Mouse (Mus musculus) heart, adult 2 months (tissue): ENCODE data around the gene Ppme1. TPM values are rescaled to one million over a fixed set of nuclear protein-coding genes. Genes with fewer than 3 reads are reported as not detected.
A peak's percentile ranks its signal among the peaks of the same experiment; 100 is the strongest.

Experiments used
- DNase-seq, 2 experiments: peaks; one replicate each; pipeline ENCODE4 v3.0.0; 2021
- H3K27ac ChIP-seq: fragments of 200-600 bp; 2 replicates; pipeline ENCODE4 v1.8.1; 2022
- H3K27me3 ChIP-seq: fragments of 200-500 bp; 2 replicates; pipeline ENCODE4 v1.6.1; 2012; ENCODE audit warnings: mild to moderate bottlenecking, low read length, inconsistent platforms, mixed read lengths; ENCODE audit not compliant: control insufficient read depth, insufficient read depth
- H3K36me3 ChIP-seq: fragments of 200-500 bp; 2 replicates; pipeline ENCODE4 v1.6.1; 2012; ENCODE audit warnings: low read length, inconsistent platforms; ENCODE audit not compliant: control insufficient read depth, insufficient read depth
- H3K4me1 ChIP-seq: fragments of 200-500 bp; 2 replicates; pipeline ENCODE4 v1.6.1; 2011; ENCODE audit warnings: low read length; ENCODE audit not compliant: control insufficient read depth, insufficient read depth
- H3K4me3 ChIP-seq: fragments of 200-600 bp; 2 replicates; pipeline ENCODE4 v1.8.1; 2022
- H3K79me2 ChIP-seq: fragments of 200-500 bp; replicated peaks from 2 replicates; pipeline ENCODE4 v1.6.1; 2012; ENCODE audit warnings: mild to moderate bottlenecking, inconsistent platforms, low read length, moderate library complexity, mixed read lengths; ENCODE audit not compliant: control insufficient read depth, insufficient read depth
- H3K9ac ChIP-seq: fragments of 200-500 bp; 2 replicates; pipeline ENCODE4 v1.6.1; 2012; ENCODE audit warnings: low read depth, mild to moderate bottlenecking, control low read depth, inconsistent platforms, low read length, mixed read lengths
- CTCF ChIP-seq: fragments of 200-600 bp; IDR thresholded peaks from 2 replicates; pipeline ENCODE4 v1.8.1; 2022; ENCODE audit warnings: antibody characterized with exemption, mild to moderate bottlenecking, moderate library complexity
- EP300 ChIP-seq: fragments of 200-500 bp; IDR thresholded peaks from 2 replicates; pipeline ENCODE4 v1.6.1; 2011; ENCODE audit warnings: low read depth, low read length, control low read depth; ENCODE audit not compliant: insufficient read depth
- POLR2A ChIP-seq: fragments of 200-500 bp; IDR thresholded peaks from 2 replicates; pipeline ENCODE4 v1.6.1; 2011; ENCODE audit warnings: mild to moderate bottlenecking, low read depth, low read length, control low read depth; ENCODE audit not compliant: insufficient read depth
- WGBS: fragments of 180-500 bp; shearing (Covaris S2); methylation state at CpG from one replicate; pipeline ENCODE4 v1.1.7; 2018; 5-methylcytosine and 5-hydroxymethylcytosine counted together
- intact Hi-C: fragments of 180-260 bp; cut with DNase I; formaldehyde crosslinking; loops from one replicate; pipeline ENCODE4 v1.15.1; 2025
- polyA plus RNA-seq: library from polyadenylated mRNA; depleted of rRNA; stranded (reverse); fragments of >200 nt; gene quantifications from 2 replicates; pipeline ENCODE4 v1.2.3, GENCODE M21; 2012; rRNA removed
- total RNA-seq, 2 experiments: library from RNA; stranded (reverse); gene quantifications; 2 replicates each; pipeline ENCODE4 v1.2.3; 2021

Gene Ppme1
- total and polyA plus RNA-seq, 3 experiments = 32.5 to 80.7 (median 35.8) TPM

GRCm38 (mm10) chr7:100281596-100281995 lies 90.5 kb downstream of the Ppme1 start:
- H3K27me3 ChIP-seq = peaks cover 3% of the 10 kb centered on the region; the same call in 1 of the 2 replicates
- TF ChIP-seq EP300 (no peak), CTCF (no peak), POLR2A (no peak)
- H3K9ac ChIP-seq = no peak overlapping the region
- H3K36me3 ChIP-seq = no peaks in the 10 kb centered on the region
- H3K79me2 ChIP-seq = no peaks in the 10 kb centered on the region
- WGBS = 48% methylated on average over 3 of the region's 3 CpGs
- no peaks in the 10 kb centered on the region for H3K4me1 ChIP-seq
- H3K27ac ChIP-seq = no peak overlapping the region
- DNase-seq = no peak
- intact Hi-C loops = loop anchor here (1.0 kb wide), 1 partner anchor 43 kb away; no protein-coding TSS in a partner anchor
- no peak overlapping the region for H3K4me3 ChIP-seq

- no peaks in the 10 kb centered on the region for H3K4me1 ChIP-seq
- no peak overlapping the region for H3K27ac ChIP-seq
- no peak overlapping the region for H3K9ac ChIP-seq
- peak in 1 of 2 experiments; percentile 15 for DNase-seq
- TF ChIP-seq POLR2A (no peak), CTCF (peak; percentile 95)
- H3K27me3 ChIP-seq = no peaks in the 10 kb centered on the region
- intact Hi-C loops = loop anchor here (2.0 kb wide), 1 partner anchor 111 kb away; no protein-coding TSS in a partner anchor
- no peaks in the 10 kb centered on the region for H3K36me3 ChIP-seq
- WGBS = 0% methylated on average over 1 of the region's 1 CpGs
- H3K79me2 ChIP-seq = no peaks in the 10 kb centered on the region
- H3K4me3 ChIP-seq = no peak overlapping the region
Observed at GRCm38 (mm10) chr7:100279803-100280202, 92.3 kb downstream of the Ppme1 start.

Other genes starting within 250 kb of the Ppme1 start
- 1 to 10 TPM; 5.7 to 6.0 TPM for gene Lipt2, start 213.0 kb downstream of the Ppme1 start, total RNA-seq
- 6.6 and 10.0 TPM in 2 replicates for gene Lipt2, start 213.0 kb downstream of the Ppme1 start, polyA plus RNA-seq
- under 1 TPM; 0.59 to 0.94 TPM for gene Kcne3, start 195.8 kb downstream of the Ppme1 start, total RNA-seq
- gene Kcne3, start 195.8 kb downstream of the Ppme1 start, polyA plus RNA-seq = 2.0 and 2.2 TPM in 2 replicates
- 1 to 10 TPM; 7.0 TPM for gene Pgm2l1, start 144.9 kb downstream of the Ppme1 start, total RNA-seq
- gene Pgm2l1, start 144.9 kb downstream of the Ppme1 start, polyA plus RNA-seq = 1.5 and 2.2 TPM in 2 replicates
- under 1 TPM; 0.16 to 0.45 TPM for gene P4ha3, start 86.8 kb downstream of the Ppme1 start, total RNA-seq
- gene P4ha3, start 86.8 kb downstream of the Ppme1 start, polyA plus RNA-seq = 0.33 and 0.38 TPM in 2 replicates
- gene C2cd3, start 74 bp downstream of the Ppme1 start, total RNA-seq = 1 to 10 TPM; 7.0 to 8.4 TPM
- 6.6 and 8.5 TPM in 2 replicates for gene C2cd3, start 74 bp downstream of the Ppme1 start, polyA plus RNA-seq
- gene Ucp3, start 100.7 kb upstream of the Ppme1 start, total RNA-seq = 10 to 100 TPM; 33.7 to 39.4 TPM
- gene Ucp3, start 100.7 kb upstream of the Ppme1 start, polyA plus RNA-seq = 39.0 and 39.1 TPM in 2 replicates
- gene Ucp2, start 121.0 kb upstream of the Ppme1 start, total RNA-seq = 100 to 1,000 TPM; 245 to 496 TPM
- gene Ucp2, start 121.0 kb upstream of the Ppme1 start, polyA plus RNA-seq = 109 and 193 TPM in 2 replicates
- gene Dnajb13, start 142.7 kb upstream of the Ppme1 start, total RNA-seq = not detected
- 0.32 and 1.2 TPM in 2 replicates for gene Dnajb13, start 142.7 kb upstream of the Ppme1 start, polyA plus RNA-seq
- gene Coa4, start 164.8 kb upstream of the Ppme1 start, total RNA-seq = 10 to 100 TPM; 14.1 to 15.4 TPM
- gene Coa4, start 164.8 kb upstream of the Ppme1 start, polyA plus RNA-seq = 20.0 and 22.9 TPM in 2 replicates
- 10 to 100 TPM; 59.8 to 64.9 TPM for gene Rab6a, start 235.1 kb upstream of the Ppme1 start, total RNA-seq
- 21.1 and 35.8 TPM in 2 replicates for gene Rab6a, start 235.1 kb upstream of the Ppme1 start, polyA plus RNA-seq
- 10 to 100 TPM; 65.7 to 69.9 TPM for gene Mrpl48, start 236.0 kb upstream of the Ppme1 start, total RNA-seq
- gene Mrpl48, start 236.0 kb upstream of the Ppme1 start, polyA plus RNA-seq = 24.1 and 32.9 TPM in 2 replicates